Mouse (Mus musculus): ENCODE results near the gene Nufip2. TPM values are rescaled to one million over a fixed set of nuclear protein-coding genes. Genes with fewer than 3 reads are reported as not detected.
"Not testable (repeated sequence)": the region's sequence is repeated elsewhere in the genome, so short reads cannot be mapped to it uniquely, and the experiment has no call there.

Nufip2 gene
- total RNA-seq, 1 experiment from 2014 or later, result 104 TPM

DNA sequence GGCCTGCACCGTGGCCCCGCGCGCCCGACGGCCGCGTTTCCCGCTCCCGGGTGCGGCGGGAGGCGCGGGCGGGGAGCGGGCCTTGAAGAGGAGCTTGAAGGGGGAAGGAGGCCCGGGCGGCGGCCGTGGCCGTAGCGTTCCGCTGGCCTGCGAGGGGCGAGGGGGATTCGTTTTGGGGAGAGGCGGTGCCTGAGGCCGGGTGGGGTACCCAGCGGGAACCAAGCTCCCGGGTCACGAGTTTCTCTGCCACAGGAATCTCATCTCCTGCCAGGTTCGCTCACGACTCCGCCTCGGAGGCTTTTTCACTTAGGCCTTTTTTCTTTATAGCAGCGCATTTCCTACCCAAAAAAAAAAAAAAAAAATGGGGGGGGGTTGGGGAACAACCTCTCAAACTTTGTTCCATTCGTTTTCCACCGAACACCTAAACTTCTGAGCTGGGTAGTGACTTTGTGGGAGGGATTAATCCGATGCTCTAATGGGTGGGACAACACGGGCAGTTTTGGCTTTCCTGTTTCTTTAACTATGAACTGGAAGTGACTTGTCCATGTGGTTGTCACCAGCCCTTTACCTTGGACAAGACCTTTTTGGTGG lies 1.7 kb downstream of the Nufip2 start:
- ATAC-seq (replicated peaks in 1 of 2; ENCODE audit: insufficient read depth in 1 of 2, low FRiP score in 2 of 2, low TSS enrichment in 1 of 2, low read depth in 1 of 2, poor library complexity in 2 of 2, severe bottlenecking in 2 of 2), result no peak

DNA sequence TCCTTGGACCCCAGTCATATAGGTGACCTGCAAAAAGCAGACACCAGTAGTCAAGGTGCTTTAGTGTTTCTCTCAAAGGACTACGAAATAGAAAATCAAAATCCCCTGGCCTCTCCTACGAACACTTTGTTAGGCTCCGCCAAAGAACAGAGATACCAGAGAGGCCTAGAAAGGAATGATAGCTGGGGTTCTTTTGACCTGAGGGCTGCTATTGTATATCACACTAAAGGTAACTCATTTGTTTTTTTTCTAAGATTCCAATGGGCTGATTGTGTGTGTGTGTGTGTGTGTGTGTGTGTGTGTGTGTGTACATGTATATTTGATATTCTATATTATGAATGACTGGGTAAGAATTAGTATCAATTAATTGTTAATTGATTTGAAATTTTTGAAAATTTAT lies 7.1 kb downstream of the Nufip2 start:
- no peak for ATAC-seq (replicated peaks in 1 of 2; ENCODE audit: insufficient read depth in 1 of 2, low FRiP score in 2 of 2, low TSS enrichment in 1 of 2, low read depth in 1 of 2, poor library complexity in 2 of 2, severe bottlenecking in 2 of 2)

DNA sequence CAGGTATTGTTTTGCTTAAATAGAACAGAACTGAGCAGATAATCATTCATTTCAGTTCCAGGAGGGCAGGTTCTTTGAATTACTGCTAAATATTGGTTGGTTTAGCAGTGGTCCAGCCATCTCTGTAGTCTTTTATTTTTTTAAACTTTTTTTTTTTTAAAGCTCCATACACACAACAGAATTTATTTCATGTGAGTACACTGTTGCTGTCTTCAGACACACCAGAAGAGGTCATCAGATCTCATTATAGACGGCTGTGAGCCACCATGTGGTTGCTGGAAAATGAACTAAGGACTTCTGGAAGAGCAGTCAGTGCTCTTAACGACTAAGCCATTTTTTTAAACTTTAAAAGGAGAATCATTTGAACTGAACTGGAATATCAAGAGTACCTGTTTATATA lies 11.3 kb downstream of the Nufip2 start:
- ATAC-seq (replicated peaks in 1 of 2; ENCODE audit: insufficient read depth in 1 of 2, low FRiP score in 2 of 2, low TSS enrichment in 1 of 2, low read depth in 1 of 2, poor library complexity in 2 of 2, severe bottlenecking in 2 of 2), result no peak

DNA sequence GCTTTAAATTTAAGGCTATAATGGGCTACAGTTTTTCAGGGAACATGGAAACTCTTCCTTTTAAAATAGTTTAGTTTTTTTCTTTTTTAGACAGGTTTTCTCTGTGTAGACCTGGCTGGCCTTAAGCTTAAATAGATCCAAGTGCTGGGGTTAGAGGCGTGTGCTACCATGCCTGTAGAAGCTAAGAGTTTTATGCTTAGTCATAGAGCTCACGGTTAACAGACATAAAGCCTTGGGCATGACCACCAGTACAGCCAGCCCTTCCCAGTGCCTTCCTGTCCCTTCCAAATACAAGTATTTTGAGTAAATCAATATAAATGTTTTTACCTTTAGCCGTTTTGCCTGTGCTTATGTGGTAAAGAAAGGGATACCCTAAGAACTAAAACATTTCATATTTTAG lies 20.0 kb downstream of the Nufip2 start:
- no peak for ATAC-seq (replicated peaks in 1 of 2; ENCODE audit: insufficient read depth in 1 of 2, low FRiP score in 2 of 2, low TSS enrichment in 1 of 2, low read depth in 1 of 2, poor library complexity in 2 of 2, severe bottlenecking in 2 of 2)

DNA sequence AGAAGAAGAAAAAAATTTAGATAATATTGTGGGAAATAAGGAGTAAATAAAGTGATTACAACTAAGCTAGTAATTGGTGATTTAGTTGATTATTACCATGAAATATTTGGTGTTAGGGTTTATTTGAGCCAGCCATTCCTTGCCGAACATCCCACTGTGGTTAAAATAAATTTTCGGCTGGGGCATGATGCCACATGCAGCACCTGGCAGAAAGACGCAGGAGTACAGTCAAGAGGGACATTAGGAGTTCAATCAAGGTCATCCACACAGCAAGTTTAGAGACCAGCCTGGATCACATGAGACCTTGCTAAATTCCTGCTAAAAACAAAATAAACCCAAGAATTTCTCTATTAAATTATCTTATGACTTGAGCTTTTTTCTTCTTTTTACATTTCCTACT lies 23.1 kb downstream of the Nufip2 start:
- ATAC-seq (replicated peaks in 1 of 2; ENCODE audit: insufficient read depth in 1 of 2, low FRiP score in 2 of 2, low TSS enrichment in 1 of 2, low read depth in 1 of 2, poor library complexity in 2 of 2, severe bottlenecking in 2 of 2), result no peak

DNA sequence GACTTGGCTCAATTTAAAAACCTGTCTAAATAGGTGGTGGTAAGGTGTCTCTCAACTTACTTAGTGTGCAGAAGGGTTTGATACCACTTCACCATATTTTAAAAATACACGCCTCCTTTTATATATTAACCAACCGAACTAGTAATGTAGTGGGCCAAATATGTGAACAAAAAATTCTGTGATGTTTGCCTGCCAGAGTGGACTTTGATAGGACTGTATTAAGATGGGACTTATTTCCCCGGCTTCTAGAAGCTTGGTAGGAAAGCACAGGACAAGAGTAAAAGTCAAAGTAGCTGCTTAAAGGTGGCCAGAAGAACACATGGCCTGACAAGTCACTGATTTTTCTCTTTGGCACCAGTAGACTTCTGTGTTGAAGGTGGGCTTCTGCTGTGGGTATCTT lies 27.8 kb downstream of the Nufip2 start:
- no peak for ATAC-seq (replicated peaks in 1 of 2; ENCODE audit: insufficient read depth in 1 of 2, low FRiP score in 2 of 2, low TSS enrichment in 1 of 2, low read depth in 1 of 2, poor library complexity in 2 of 2, severe bottlenecking in 2 of 2)

DNA sequence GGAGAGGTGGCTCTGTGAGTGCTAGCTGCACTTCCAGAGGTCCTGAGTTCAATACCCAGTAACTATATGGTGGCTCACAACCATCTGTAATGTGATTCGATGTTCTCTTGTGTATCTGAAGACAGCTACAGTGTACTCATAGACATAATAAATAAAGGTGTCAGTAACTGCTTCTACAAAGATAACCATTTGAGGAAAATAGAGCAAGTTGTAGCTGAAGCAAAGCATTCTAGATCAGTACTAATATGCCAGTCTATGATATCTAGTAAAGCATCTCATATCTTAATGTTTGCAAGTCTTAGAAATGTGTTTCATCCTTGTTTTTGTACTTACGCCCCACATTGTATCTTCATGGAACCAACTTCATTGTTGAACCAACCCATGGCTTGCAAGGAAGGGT lies 33.1 kb downstream of the Nufip2 start:
- no peak for ATAC-seq (replicated peaks in 1 of 2; ENCODE audit: insufficient read depth in 1 of 2, low FRiP score in 2 of 2, low TSS enrichment in 1 of 2, low read depth in 1 of 2, poor library complexity in 2 of 2, severe bottlenecking in 2 of 2)

DNA sequence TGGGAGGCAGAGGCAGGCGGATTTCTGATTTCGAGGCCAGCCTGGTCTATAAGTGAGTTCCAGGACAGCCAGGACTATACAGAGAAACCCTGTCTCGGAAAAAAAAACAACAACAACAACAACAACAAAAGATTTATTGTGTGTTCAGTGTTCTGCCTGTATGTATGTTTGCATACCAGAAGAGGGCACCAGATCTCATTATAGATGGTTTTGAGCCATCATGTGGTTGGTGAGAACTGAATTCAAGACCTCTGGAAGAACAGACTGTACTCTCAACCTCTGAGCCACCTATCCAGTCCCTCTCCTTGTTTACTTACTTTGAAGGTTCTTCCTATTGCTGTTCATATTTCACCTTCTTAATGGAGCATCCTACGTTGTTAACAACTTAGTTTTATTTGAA lies 35.4 kb downstream of the Nufip2 start:
- ATAC-seq (replicated peaks in 1 of 2; ENCODE audit: insufficient read depth in 1 of 2, low FRiP score in 2 of 2, low TSS enrichment in 1 of 2, low read depth in 1 of 2, poor library complexity in 2 of 2, severe bottlenecking in 2 of 2), result no peak

DNA sequence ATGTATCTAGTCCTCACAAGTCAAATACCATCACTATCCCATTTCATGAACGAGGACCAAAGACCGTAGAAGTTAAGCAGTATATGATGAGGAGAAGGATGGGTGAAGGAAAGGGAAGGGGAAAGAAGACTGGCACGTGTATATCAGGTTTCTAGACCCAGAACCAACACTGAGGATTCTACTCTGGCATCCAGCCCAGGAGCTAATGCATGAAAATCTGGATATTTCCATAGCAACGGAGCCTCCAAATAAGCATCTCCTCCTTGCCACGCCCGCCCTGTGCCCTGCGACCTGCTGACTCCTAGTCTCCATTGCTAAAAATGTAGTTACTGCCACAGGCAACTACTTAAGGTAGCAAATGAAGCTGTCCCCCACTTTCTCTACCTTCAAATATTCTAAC lies 38.8 kb downstream of the Nufip2 start:
- no peak for ATAC-seq (replicated peaks in 1 of 2; ENCODE audit: insufficient read depth in 1 of 2, low FRiP score in 2 of 2, low TSS enrichment in 1 of 2, low read depth in 1 of 2, poor library complexity in 2 of 2, severe bottlenecking in 2 of 2)

DNA sequence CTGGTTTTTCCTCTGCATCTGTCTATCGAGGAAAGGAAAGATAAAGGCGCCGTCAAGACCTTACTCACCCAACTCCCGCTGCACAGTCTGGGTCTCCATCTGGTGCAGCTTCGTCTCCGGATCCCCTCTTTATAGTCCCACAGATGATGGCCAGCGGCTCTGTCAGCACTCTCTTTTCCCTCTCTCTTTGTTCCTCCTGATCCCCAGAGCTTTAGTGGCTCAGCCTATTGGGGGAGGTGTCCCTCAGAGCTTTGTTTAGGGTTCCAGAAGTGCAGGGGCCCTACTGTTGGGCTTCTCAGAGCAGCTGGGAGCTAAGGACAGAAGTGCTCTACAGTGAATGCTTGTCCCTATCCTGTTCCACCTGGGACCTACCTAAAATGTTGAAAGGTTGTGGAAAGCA lies 39.2 kb downstream of the Nufip2 start, which contains the start of gene Cryba1:
TSS of gene Cryba1 (minus strand) at position 101 of the 400 bp plus-strand sequence.
- no peak for ATAC-seq (replicated peaks in 1 of 2; ENCODE audit: insufficient read depth in 1 of 2, low FRiP score in 2 of 2, low TSS enrichment in 1 of 2, low read depth in 1 of 2, poor library complexity in 2 of 2, severe bottlenecking in 2 of 2)

DNA sequence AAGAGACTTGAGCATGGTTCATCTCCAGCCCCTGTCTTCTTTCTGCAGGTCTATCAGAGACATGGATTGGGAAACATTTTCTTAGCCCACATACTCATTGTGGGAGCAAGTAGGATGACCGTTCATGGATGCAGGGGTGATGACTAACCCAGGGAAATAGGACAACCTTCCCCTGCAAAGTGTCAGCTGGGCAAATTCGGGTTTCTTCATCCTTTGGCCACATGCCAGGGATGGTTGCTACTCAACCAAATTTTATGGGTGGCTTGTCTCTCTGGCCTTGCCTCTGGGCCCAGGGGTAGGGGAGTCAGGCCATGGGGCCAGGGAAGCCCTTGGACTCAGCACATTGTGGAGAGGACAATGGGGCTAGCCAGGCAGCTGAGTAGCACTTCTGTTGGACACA lies 42.6 kb downstream of the Nufip2 start:
- no peak for ATAC-seq (replicated peaks in 1 of 2; ENCODE audit: insufficient read depth in 1 of 2, low FRiP score in 2 of 2, low TSS enrichment in 1 of 2, low read depth in 1 of 2, poor library complexity in 2 of 2, severe bottlenecking in 2 of 2)

DNA sequence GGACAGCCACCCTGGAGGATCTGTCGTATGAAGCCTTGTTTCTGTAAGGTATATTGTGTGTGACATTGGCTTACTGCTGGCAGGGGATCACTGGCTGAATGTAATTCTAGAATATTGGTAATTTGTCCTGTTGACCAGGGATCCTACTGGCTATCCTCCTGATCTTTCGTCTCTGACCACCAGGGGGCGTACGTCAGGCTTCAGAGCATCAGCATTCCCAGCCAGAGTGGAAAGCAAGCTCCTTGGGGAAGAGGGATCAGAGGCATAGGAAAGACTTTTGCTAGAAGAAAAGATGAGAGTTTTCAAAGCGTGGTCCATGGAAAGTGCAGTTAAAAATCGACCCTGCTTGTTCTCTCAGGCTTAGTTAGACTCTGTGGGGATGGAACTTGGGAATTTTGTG lies 51.3 kb downstream of the Nufip2 start:
- peak in 1 of 2 experiments; percentile 60; a peak in 1 of 4 replicates for ATAC-seq (replicated peaks in 1 of 2; ENCODE audit: insufficient read depth in 1 of 2, low FRiP score in 2 of 2, low TSS enrichment in 1 of 2, low read depth in 1 of 2, poor library complexity in 2 of 2, severe bottlenecking in 2 of 2)

DNA sequence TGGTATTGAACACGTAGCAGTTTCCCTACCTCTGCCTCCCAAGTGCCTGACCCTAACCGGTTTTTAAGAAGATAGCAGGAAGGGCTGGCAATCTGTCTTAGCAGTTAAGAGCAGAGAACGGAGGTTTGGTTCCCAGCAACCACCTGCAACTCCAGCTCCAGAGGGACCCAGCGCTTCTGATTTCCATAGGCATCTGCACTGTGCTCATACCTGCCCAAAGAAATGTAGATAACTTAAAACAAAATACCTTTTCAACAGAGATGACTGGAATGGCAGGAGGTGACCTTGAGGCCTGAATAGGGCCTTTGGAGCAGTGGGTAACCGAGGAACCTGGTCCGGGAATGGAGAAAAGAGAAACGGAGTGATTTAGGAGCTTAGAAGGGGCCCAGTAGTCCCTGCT lies 52.6 kb downstream of the Nufip2 start:
- no peak for ATAC-seq (replicated peaks in 1 of 2; ENCODE audit: insufficient read depth in 1 of 2, low FRiP score in 2 of 2, low TSS enrichment in 1 of 2, low read depth in 1 of 2, poor library complexity in 2 of 2, severe bottlenecking in 2 of 2)

DNA sequence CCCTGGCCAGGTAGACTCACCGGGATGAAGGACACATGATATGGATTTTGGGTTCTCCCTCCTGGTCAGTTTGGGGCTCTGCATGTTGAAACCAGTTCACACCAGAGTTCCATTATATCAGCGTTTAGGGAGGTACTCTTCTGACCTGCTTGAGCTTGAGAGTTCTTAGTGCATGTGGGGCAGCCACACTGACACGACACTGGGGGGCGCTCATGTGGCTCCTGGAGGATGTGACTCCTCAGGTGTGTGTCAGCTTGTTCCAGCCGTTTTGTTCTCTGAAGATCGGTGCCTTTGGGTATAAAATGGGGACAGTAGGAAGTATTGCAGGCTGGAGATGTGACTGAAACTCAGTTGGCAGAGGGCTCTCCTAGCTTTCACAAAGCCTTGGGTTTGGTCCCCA lies 58.0 kb downstream of the Nufip2 start:
- ATAC-seq (replicated peaks in 1 of 2; ENCODE audit: insufficient read depth in 1 of 2, low FRiP score in 2 of 2, low TSS enrichment in 1 of 2, low read depth in 1 of 2, poor library complexity in 2 of 2, severe bottlenecking in 2 of 2), result peak in 1 of 2 experiments; percentile 60; a peak in 2 of 4 replicates

DNA sequence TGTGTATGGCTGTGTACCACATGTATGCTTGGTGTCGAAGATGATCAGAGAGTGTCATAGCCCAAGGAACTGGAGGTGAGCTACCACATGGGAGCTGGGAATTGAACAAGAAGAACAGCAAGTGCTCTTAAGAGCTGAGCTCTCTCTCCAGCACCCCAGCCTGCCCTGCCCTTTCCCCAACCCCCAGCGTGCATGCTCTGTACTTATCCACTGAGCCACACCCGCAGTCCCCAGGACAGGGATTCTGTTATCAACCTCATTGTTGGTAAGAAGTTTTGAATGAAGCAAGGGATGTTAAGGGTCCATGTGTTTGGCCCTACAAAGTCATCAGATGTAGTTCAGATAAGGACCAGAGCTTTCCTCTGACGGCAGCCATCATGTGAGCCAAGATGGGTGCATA lies 60.7 kb downstream of the Nufip2 start:
- ATAC-seq (replicated peaks in 1 of 2; ENCODE audit: insufficient read depth in 1 of 2, low FRiP score in 2 of 2, low TSS enrichment in 1 of 2, low read depth in 1 of 2, poor library complexity in 2 of 2, severe bottlenecking in 2 of 2), result no peak

DNA sequence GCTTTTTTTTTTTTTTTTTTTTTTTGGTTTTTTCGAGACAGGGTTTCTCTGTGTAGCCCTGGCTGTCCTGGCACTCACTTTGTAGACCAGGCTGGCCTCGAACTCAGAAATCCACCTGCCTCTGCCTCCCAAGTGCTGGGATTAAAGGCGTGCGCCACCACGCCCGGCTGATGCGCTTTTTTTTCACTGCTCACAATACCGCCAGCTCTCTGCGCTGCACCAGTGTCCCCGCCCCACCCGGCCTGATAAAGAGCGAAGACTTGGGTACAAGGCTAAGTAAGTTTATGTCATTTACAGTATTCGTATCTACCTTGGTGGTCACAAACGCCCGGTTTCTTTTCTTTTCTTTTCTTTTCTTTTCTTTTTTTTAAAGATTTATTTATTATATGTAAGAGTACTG lies 61.1 kb downstream of the Nufip2 start:
- ATAC-seq (replicated peaks in 1 of 2; ENCODE audit: insufficient read depth in 1 of 2, low FRiP score in 2 of 2, low TSS enrichment in 1 of 2, low read depth in 1 of 2, poor library complexity in 2 of 2, severe bottlenecking in 2 of 2), result not testable (repeated sequence)

DNA sequence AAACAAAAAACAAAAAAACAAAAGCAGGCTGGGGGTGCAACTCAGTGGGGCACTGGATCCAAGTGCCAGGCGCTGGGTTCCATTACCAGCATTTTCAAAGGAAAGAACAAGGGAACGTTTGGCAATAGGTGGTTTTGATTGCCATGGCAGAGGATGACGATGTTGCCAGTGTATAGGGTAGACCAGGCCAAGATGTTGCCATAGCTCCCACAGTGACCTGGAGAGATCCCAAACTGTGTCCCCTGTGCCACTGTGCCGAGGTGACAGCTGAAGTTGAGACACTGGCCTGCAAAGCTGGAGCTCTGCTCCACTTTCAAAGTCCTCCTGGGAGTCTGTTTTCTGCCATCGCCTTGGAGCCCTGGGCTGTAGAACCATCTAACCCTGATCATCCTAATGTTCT lies 63.0 kb downstream of the Nufip2 start:
- no peak for ATAC-seq (replicated peaks in 1 of 2; ENCODE audit: insufficient read depth in 1 of 2, low FRiP score in 2 of 2, low TSS enrichment in 1 of 2, low read depth in 1 of 2, poor library complexity in 2 of 2, severe bottlenecking in 2 of 2)

DNA sequence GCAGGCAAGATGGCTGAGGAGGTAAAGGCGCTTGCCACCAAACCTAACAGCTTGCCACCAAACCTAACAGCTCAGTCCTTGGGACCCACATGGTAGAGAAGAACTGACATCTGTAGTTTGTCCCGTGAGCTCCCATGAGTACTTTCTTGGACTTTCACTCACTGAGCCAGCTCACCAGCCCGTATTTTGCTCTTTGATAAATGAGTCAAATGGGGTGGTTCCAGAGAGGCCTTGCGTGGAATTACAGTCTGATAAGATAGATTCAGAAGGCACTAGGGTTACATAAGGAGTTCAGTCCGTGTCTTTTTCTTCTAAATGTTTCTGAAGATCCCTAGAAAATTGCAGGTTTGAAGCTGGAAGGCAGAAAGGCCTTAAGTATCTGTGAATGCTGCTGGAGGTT lies 66.6 kb downstream of the Nufip2 start:
- no peak for ATAC-seq (replicated peaks in 1 of 2; ENCODE audit: insufficient read depth in 1 of 2, low FRiP score in 2 of 2, low TSS enrichment in 1 of 2, low read depth in 1 of 2, poor library complexity in 2 of 2, severe bottlenecking in 2 of 2)

DNA sequence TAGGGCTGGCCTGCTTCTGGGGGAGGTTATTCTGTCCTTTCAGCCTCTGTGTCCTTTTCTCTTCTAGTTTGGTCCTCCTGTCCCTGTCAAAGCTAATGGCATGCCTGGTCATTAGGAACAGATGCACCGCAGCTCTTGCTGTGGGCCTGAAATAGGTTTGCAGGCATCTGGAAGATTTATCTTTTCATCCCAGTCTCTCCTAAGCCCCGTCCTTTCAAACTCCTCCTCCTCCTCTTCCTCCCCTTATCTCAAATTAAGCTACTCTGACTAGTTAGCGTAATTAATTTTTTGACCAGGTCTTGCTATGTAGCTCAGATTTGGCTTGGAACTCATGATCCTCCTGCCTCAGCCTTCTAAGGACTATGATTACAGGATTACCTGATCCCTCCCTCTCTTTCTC lies 67.5 kb downstream of the Nufip2 start:
- no peak for ATAC-seq (replicated peaks in 1 of 2; ENCODE audit: insufficient read depth in 1 of 2, low FRiP score in 2 of 2, low TSS enrichment in 1 of 2, low read depth in 1 of 2, poor library complexity in 2 of 2, severe bottlenecking in 2 of 2)

DNA sequence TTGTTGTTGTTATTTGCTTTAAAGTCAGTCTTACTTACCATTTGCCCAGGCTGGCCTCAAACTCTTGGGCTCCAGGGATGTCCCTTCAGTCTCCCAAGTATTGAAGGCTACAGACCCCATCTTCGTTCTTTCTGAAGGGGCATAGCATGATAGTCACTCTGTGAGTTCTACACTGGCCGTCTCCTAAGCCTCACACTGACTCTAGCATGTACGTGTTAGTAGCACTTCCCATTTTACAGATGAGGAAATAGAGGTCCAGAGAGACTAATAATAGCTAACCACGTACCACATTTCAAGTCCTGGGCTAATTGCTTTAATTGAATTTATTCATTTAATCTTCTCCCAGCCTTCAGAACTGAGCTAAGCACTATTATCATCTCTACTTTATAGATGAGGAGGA lies 74.1 kb downstream of the Nufip2 start:
- ATAC-seq (replicated peaks in 1 of 2; ENCODE audit: insufficient read depth in 1 of 2, low FRiP score in 2 of 2, low TSS enrichment in 1 of 2, low read depth in 1 of 2, poor library complexity in 2 of 2, severe bottlenecking in 2 of 2), result no peak

All from hematopoietic stem cell, adult 5-6 weeks (primary cell).